Mouse (Mus musculus) layer of hippocampus, postnatal 14 days (tissue): ENCODE results near the gene Bspry. TPM values are rescaled to one million over a fixed set of nuclear protein-coding genes. Genes with fewer than 3 reads are reported as not detected.

ENCODE experiments used
- DNase-seq, 2 experiments: peaks; one replicate each; pipeline ENCODE4 v3.0.0; 2021 to 2022; ENCODE audit warnings: low spot score in 2 of 2, mixed read lengths in 1 of 2
- total RNA-seq, 2 experiments: library from RNA; stranded (reverse); gene quantifications; 2 replicates each; pipeline ENCODE4 v1.2.3; 2021

The Bspry gene
- total RNA-seq, 2 experiments from 2014 or later, result 0.30 to 0.67 TPM

GRCm38 (mm10) chr4:62515490-62515889 lies 35.6 kb downstream of the Bspry start:
- no peak for DNase-seq

- DNase-seq, result no peak
Observed at GRCm38 (mm10) chr4:62516079-62516478, 36.2 kb downstream of the Bspry start.

- no peak for DNase-seq
Observed at GRCm38 (mm10) chr4:62516579-62516978, 36.7 kb downstream of the Bspry start.

DNA sequence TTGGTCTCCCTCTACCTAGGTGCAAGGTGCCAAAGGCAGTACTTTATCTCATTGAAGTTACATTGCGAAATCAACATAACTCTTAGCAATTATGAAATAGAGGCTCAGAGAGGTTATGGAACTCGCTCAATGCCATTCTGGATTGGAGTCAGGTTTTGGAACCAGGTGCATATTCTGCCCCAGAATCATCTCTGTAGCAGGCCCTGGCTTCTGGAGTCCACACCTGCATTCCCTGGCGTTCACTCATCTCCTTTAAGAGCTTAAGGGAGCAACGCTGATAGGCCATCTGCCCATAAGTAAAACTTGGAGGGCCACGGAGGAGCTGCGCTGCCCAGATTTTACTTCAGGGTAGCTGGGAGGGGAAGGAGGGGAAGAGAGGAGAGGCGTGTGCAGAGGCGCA lies 37.2 kb downstream of the Bspry start:
- no peak for DNase-seq

- no peak for DNase-seq
Observed at GRCm38 (mm10) chr4:62517538-62518415, 37.9 kb downstream of the Bspry start.

- no peak for DNase-seq
Observed at GRCm38 (mm10) chr4:62518416-62519121, 38.7 kb downstream of the Bspry start.

DNA sequence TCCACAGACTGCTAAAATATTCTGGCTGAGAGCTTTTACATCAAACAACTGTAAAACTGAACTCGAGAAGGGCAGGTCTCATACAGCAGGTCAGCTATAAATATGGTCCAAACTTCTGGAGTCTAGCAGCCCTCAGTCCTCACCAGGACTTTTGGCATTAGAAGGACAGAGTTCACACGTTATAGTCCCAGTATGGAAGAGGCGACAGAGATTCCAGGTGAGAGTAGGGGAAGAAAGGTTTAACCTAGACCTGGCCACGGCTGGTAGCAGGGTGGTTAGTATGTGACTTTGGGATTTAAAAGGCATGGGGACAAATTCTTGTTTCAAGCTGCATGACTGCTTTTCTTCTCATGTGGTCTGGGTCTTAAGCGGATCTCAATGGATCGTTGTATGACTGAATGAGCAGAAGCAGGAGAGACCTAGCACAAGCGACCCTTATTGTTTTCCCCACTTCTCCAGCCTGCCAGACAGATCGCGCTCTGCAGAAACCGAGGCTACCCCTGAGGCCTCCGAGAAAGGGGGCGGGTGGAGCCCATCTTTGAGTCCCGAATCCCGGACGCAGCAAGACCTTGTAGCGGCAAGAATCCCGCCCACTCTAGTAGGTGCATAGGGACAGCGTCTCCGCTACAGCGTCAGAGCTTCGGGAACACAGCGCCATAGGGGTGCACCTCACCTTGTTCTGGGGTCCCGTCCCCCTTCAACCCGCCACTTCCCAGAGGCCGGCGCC lies 39.4 kb downstream of the Bspry start:
- no peak for DNase-seq

DNA sequence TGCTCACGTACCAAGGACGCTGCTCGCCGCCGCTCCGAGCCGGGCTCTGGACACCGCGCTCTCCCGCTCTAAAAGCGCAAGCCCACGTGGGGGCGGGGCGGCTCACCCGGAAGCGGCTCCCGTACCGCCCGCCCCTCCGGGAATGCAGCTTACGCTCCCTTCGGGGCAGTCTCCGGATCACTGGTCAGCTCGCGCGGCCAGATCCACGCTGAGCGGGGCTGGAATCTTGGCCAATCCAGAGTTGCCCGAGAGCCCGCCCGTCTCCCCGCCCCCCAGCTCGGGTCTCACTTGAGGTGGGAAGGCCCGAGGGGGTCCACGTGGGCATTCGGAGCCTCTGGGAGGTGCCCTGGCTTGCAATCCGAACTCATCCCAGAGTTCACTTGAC lies 40.0 kb downstream of the Bspry start, which contains the start of gene Alad:
Alad (minus strand) TSS at position 70 of the 385 bp plus-strand sequence.
- peak; percentile 76 for DNase-seq

- DNase-seq, result no peak
Observed at GRCm38 (mm10) chr4:62520892-62521400, 41.1 kb downstream of the Bspry start.

- DNase-seq, result peak; percentile 98 to 99
Observed at GRCm38 (mm10) chr4:62524651-62525488, 45.0 kb downstream of the Bspry start, which contains the start of the genes Pole3 and 4933430I17Rik. Pole3 (minus strand) TSS chr4:62525068. 4933430I17Rik (plus strand) TSS chr4:62525369.

DNA sequence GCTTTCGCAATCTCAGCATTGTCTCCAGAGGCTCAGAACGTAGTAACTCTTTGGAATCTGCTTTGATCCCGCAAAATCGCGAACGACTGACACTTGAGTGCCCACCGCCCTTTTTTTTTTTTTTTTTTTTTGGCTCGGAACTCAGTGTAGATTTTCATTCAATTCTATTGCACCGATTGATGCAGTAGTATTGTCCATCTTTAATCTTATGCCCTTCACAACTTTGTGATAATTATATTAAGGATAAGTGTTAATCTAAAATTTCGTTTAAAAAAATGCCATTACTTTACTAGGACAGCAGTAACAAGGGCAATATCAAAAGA lies 45.6 kb downstream of the Bspry start:
- no peak for DNase-seq

DNA sequence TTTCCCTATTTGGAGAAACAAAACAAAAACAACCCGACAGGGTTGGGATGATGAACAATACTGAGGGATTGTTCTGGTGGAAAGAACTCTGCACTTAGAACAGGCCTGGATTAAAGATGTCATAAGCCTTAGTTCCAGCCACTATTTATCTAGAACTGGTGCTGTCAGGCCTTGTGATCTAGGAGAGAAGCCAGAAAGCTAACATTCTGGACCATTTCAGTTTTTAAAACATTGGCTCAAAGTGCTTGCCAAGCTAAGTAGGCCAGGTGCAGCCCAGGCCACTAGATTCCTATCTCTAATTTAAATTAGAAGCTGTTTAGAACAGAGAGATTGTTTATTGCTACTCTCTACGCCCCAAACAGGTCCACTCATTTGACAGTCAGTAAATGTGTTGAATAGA lies 46.4 kb downstream of the Bspry start:
- no peak for DNase-seq

DNA sequence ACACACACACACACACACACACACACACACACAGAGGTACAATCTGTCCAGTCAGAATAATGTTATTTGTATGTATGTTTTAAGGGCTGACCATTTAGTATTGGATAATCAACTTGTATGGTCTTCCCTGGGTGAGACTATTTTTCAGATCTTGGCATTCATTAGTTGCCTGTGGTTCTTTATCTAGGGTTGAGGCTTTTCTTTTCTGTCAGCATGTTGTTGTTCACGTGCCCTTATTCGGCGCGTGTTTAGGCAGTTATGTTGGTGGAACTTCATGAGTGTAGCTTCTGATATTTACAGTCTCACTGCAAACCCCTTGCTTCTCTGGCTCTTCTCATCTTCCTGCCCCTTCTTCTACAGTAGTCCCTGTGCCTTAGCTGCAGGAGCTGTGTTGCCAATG lies 47.8 kb downstream of the Bspry start:
- DNase-seq, result no peak

DNA sequence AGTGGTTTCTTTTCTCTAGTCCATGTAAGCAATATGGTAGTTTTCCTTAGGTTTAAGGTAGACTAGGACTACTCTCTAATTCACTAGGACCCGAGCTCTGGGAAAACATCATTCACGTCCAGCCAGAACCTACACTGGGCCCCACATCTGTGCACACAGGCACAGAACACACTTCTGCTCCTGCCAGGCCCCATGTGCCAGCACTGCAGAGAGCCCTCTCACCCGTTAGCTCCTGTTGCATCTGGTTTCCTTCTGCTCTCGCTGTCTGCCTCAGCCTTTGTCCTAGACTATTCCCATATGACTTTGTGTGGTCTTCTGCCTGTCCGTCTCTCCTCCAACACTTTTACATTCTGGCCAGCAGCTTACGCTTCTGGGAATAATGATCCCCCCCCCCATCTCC lies 53.9 kb downstream of the Bspry start:
- no peak for DNase-seq

- DNase-seq, result peak; percentile 26 to 41
Observed at GRCm38 (mm10) chr4:62541802-62542201, 61.9 kb downstream of the Bspry start.

DNA sequence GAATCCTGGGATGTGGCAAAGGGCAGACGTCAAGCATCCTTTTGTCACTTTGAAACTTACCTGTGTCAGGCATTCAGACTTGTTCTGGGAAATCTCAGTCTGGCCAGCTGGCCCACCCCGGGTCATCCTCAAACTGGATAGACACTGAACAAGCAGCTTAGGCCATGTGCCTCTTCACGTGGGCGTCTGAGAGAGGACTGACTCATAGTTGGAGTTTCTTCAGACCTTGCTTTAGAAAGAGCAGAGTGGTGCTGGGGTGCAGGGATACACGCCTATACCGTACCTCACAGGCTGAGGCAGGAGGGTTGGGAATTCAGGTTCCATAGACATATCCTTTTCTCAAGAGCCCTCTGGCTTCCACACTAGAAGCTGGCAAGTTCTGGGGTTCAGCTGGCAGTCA lies 63.9 kb downstream of the Bspry start:
- no peak for DNase-seq

DNA sequence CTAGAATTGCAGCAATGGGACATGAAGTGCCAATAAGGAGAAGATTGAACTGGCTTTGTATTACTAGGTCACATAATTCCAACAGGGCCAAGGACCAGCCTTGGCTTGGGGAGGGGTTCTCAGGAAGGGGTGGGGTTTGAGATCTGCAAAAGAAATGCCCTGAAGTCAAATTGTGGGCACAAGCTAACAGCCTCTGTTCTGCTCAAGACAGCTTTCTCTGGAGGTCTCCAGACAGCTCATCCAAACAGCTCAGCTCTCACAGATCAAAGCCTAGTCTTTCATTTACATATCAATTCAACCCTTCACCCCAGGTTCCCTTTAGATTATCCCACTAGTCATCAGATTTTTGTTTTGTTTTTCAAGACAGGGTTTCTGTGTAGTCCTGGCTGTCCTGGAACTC lies 64.9 kb downstream of the Bspry start:
- DNase-seq, result no peak
